Mouse (Mus musculus): ENCODE data around the gene Fbh1.
"Not testable (repeated sequence)": the region's sequence is repeated elsewhere in the genome, so short reads cannot be mapped to it uniquely, and the experiment has no call there.

Gene Fbh1

GRCm38 (mm10) chr2:11722564-11722963 is 54.8 kb downstream of the Fbh1 start:
- in situ Hi-C loops (cut with MboI, MseI) = no loop called here

- in situ Hi-C loops (cut with MboI, MseI) = no loop called here
Measured at GRCm38 (mm10) chr2:11718573-11718972, 58.8 kb downstream of the Fbh1 start.

DNA sequence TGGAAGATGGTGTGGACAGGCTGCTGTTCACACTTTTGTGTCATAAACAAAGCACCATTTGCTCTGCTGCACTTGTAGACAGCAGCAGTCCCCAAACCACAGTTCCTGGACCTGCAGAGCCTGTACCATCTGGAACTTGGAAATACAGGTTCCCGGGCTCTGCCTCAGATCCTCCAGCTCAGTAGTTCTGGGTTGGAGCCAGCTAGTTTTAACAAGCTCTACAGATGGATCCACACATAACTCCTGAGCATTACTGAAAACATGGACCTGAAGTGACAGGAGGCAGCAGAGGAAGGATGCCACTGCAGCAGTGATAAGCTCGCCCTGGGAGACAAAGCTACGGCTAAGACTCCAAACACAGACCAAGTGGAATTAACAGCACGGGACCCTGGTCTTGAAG is 62.8 kb downstream of the Fbh1 start:
- in situ Hi-C loops (cut with MboI, MseI) = no loop called here

GRCm38 (mm10) chr2:11713021-11713420 is 64.4 kb downstream of the Fbh1 start:
- in situ Hi-C loops (cut with MboI, MseI) = no loop called here

DNA sequence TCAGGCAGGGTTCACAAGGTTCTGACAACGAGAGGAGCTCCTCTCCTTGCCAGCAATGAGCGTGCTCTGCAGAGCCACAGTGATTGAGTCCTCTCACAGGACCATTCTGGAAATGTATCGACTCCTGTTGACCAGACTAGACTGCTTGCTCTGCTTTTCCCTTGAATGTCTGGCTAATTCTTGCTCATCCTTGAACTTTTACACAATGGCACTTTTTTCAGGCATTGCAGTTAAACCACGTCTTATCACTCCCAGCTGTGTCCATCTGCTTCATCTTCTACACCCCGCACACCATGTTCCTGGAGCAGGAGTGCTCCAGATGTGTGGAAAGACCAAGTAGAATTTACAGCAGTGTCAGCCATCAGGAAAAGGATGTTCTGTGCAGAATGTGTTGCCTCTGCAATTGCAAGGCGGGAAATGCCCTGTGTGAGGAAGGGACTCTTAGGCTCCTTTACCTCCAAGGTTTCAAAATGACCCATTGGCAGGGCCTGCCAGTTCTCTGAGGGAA is 64.8 kb downstream of the Fbh1 start:
- in situ Hi-C loops (cut with MboI, MseI) = no loop called here

DNA sequence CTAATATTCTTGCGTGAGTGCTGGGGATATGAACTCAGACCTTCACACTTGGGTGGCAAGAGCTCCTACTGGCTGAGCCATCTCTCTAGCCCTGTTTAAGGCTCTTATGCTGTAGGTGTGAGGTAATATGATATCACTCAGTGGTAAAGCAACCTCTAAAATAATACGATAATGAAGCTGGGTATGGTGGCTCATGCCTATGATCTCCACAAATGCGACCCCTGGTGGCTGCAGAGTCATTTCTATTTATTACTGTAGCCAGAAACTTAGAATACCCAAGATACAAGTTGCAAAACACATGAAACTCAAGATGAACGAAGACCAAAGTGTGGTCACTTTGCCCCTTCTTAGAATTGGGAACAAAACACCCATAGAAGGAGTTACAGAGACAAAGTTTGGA is 67.3 kb downstream of the Fbh1 start:
- in situ Hi-C loops (cut with MboI, MseI) = not testable (repeated sequence)

GRCm38 (mm10) chr2:11708538-11708937 is 68.8 kb downstream of the Fbh1 start:
- in situ Hi-C loops (cut with MboI, MseI) = no loop called here

DNA sequence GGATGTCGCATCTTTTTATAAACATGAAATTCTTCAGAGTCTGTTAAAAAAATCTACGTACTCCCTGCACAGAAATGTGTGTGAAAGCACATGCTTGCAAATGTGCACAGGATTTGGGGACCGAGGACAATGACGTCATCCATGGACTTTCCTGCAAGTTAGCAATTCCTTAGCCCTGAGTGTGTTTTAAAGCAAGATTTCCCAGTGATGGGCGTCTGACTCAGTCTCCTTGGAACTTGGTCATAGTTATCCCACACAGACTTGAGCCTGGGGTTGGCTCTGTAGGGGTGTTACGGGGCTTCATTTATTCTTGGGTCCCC is 70.7 kb downstream of the Fbh1 start:
- in situ Hi-C loops (cut with MboI, MseI) = no loop called here

DNA sequence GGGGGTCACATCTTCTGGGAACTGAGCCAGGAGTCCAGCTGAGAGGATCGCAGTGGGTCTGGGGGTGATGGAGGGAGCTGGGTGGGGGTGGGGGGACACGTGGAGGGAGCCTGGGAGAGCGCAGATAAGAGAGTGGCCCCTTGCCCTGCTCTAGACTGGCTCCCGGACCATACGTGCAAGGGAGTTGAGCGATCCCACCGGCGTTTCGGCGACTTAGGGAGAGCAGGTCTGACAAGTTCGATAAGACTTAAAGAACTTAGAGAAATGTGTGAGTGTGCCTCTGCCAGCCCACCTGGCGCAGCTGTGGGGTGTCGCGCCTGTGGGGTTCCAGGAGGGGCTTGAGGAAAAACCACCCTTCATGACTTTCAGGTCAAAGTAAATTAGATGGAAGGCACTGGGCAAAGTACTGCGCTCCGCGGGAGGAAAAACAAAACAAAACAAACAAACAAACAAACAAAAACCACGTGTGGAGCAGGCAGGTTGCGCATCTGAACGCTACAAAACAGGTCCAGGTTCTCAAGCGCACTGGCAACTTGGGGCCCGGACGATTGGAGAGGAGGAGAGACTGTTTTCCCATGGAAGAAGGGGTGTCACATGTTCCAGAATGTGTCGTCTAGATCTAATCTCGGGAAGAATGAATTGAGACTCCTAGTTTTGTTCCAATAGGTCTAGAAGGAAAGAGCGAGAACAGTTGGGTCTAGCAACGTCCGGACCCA is 71.2 kb downstream of the Fbh1 start:
- in situ Hi-C loops (cut with MboI, MseI) = no loop called here

DNA sequence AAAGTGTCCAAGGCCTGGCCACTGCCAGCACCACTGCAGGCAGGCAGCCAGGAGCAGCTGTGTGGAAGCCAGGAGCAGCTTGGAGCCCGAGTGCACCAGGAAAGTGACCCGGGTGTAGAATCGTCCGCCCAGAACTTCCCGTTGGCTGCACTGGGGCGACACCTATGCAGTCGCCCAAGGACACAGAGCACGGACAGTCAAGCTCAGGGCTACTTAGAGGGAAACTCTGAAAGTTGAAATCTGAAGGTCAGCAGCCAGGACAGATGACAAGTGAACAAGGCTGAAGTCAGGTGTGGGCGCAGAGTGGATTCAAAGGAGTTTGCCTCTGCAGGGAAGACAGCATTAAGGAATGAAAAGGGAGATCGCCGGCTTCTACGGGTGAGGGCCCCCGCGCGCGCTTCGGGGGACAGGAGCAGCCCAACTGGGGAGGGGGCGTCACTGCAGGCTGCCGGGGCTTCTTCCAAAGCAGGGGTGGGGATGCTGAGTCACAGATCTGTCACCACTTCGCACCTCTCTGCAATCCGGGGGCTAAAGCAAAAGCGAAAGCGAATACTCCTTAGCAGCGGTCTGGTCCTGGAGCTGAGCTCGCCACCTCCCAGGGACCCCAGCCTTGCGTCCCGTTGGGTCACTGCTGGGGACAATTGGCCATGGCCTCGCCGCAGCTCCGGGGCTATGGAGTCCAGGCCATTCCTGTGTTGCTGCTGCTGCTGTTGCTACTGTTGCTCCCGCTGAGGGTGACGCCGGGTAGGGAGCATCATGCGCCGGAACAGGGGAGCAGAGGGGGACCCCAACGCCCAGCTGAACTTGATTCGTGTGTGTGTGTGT is 72.0 kb downstream of the Fbh1 start, which contains the start of gene Il15ra:
Gene Il15ra, plus strand, starts transcription at position 90 of the 825 bp plus-strand sequence.
- in situ Hi-C loops (cut with MboI, MseI) = no loop called here

GRCm38 (mm10) chr2:11699905-11700304 is 77.5 kb downstream of the Fbh1 start:
- in situ Hi-C loops (cut with MboI, MseI) = no loop called here

- in situ Hi-C loops (cut with MboI, MseI) = no loop called here
Measured at GRCm38 (mm10) chr2:11698994-11699393, 78.4 kb downstream of the Fbh1 start.

- in situ Hi-C loops (cut with MboI, MseI) = no loop called here
Measured at GRCm38 (mm10) chr2:11695867-11696266, 81.5 kb downstream of the Fbh1 start.

DNA sequence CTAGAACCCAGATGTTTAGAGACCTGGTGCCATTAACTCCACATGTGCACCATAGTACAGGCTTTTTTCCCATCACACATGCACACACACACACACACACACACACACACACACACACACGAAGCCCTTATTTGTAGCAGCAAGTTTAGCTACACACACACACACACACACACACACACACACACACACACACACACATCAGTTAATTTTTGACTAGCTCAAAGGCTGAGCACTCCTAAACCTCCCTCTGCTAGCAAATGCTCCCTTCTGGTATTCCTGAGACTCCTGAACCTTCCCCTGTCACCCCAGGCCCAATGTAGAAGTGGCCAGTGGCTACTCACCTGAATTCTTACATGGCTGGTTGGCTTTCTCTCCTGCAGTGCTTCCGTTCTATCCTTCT is 83.3 kb downstream of the Fbh1 start:
- in situ Hi-C loops (cut with MboI, MseI) = no loop called here

- in situ Hi-C loops (cut with MboI, MseI) = no loop called here
Measured at GRCm38 (mm10) chr2:11693352-11693751, 84.0 kb downstream of the Fbh1 start.

Measured in T-helper 2 cell (primary cell).